Mouse (Mus musculus): ENCODE measurements around the gene Tmem136.
"Not testable (repeated sequence)": the region's sequence is repeated elsewhere in the genome, so short reads cannot be mapped to it uniquely, and the experiment has no call there.

Gene Tmem136

DNA sequence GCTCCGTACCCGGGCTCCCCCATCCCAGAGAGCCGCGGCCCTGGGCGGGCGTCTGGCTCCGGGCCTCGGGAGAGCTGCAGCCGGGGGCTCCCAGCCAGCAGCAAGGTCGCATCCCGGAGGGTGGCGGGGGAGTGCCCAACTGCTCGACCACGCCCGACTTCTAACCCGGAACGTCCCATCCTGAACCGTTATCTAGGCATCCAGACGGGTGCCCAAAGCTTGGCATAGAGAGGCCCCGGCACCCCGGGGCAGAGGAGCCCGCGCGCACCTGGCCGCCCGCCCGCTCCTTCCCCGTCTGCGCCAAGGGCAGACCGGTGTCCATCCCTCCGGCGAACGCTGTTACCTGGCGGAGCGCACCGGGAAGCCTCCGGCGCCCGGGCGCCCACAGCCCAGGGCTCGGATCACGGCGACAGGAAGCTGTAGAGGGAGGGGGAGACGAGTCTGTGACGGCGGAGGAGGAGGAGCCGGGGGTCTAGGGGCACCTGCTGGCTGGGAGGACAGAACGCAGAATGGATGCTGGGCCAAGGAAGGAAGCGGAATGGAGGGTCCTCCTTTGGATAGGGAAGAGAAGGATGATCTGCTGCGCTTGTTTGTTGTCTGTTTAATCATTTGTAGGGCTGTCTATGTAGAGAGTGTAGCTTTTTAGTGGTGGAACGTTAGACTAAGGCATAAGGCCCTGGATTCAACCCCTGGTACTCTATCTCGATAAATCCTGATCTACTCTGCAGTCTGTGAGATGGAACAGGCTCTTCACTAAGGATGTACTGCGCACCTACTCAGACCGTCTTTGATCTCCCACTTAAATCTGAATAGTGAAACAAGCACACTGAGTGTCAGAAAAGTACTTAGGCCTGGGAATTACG, at the start of gene Tmem136:
TSS of gene Tmem136 (minus strand) at position 437 of the 863 bp plus-strand sequence.
- DNase-seq (ENCODE audit: low read depth, low spot score), result no peak

DNA sequence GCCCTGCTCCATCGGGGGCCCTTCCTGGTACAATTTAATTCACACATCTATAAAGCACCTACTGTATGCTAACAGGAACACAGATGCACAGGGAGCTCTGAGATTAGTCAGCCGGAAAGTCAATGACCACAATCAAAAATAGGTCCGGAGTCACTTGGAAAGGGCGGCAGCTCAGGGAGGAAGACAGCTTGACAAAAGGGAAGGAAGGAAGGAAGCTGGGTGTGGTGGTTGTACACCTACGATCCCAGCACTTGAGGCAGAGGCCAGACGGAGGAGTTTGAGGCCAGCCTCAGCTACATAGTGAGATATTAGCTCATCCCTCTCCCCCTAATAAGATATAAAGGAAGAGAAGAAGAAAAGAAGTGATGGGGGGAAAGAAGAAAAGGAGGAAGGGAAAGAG, 39.6 kb upstream of the Tmem136 start:
- no peak for DNase-seq (ENCODE audit: low read depth, low spot score)

- DNase-seq (ENCODE audit: low read depth, low spot score), result no peak
These were observed 35.4 kb upstream of the Tmem136 start for GRCm38 (mm10) chr9:43151779-43152178.

DNA sequence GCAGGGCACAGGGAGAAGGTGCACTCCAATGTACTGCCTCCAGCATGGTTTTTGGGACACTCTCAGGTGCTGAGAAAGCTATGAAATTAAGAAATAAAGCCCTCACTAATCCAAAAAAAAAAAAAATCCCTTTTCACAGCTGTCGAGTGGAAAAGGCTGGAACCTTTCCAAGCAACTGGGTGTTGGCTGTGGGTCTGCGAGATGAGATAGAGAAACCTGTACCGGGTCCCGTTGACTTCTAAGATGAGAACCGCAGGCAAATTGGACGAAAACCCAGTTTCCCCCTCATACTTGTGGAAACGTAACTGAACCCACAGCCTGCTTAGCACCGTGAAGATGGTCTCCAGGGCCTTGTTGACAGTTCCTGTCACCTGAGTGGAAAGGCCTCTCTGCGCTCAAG, 34.6 kb upstream of the Tmem136 start:
- DNase-seq (ENCODE audit: low read depth, low spot score), result no peak

GRCm38 (mm10) chr9:43150075-43150474, 33.7 kb upstream of the Tmem136 start:
- DNase-seq (ENCODE audit: low read depth, low spot score), result no peak

GRCm38 (mm10) chr9:43149498-43149897, 33.1 kb upstream of the Tmem136 start:
- DNase-seq (ENCODE audit: low read depth, low spot score), result no peak

DNA sequence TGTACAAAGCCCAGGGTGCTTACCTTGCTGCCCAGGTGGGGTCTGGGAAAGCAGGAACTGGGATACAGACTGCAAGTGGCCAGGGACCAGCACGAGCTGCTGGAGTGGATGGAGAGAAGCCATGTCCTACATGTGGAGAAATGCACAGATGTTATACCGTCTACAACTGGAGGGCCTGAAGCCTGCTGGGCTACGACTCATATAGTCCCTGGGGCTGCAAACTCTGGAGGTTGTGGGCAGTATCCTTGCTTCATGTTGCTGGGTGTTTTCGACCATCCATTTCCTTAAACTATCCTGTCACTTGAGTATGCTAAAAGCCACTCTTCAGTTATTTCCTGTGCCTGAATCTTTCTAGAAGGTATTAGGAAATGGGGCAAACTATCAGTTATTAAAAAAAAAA, 28.8 kb upstream of the Tmem136 start:
- DNase-seq (ENCODE audit: low read depth, low spot score), result no peak

- DNase-seq (ENCODE audit: low read depth, low spot score), result no peak
These were observed 27.9 kb upstream of the Tmem136 start for GRCm38 (mm10) chr9:43144206-43144810.

DNA sequence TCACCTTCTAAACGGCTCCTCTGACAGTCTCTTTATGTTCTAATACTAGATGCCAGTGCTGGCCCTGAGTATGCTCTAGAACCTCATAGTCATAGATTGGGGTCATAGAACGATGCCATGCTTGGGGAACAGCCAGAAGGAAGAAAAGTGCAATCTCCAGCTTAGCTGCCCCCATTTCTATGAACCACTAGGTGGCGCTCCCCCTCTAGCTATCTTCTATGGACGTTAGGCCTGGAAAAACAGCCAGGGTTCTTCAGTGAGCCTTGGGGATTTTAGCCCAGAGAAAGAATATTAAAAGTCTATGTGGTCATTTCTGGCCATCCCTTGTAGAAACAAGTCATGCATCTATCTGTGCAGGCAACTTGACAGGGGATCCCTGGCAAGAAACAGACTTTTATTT, 25.5 kb upstream of the Tmem136 start:
- peak; percentile 53 for DNase-seq (ENCODE audit: low read depth, low spot score)

DNA sequence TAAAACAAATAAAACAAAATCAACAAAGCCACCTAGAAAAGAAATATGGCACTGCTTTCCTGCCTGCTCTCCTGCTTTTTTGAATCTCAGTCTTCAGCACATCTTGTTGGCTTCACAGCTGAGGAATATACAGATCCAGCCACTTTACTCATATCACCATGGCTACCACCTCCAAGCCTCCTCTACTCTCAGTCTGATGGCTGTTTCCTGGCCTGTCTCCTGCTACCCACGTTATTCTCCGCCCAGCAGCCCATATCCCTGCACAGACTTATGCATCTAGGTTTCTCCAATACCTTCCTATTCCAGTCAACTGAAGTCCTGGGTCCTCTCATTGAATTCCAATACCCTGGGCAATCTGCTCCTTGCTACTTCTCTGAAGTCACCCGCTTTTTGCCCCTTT, 17.2 kb upstream of the Tmem136 start:
- no peak for DNase-seq (ENCODE audit: low read depth, low spot score)

- DNase-seq (ENCODE audit: low read depth, low spot score), result no peak
These were observed 16.0 kb upstream of the Tmem136 start for GRCm38 (mm10) chr9:43132380-43132779.

DNA sequence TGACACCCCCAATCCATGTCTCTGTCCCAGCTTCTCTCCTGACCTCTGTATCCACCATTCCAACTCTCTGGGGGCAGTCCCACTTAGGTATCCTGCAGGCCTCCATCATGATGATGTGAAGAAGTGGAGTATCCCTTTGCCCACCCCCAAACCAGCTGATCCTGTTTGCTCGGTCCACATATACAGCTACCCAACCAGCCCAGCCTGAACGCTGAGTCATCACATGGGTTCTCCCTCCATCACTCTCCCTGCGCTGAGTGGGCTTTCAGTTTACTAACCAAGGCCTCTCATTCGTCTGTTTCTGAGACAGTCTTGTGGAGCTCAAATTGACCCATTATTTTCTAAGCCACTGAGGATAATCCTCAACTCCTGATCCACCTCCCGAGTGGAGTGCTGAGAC, 15.6 kb upstream of the Tmem136 start:
- DNase-seq (ENCODE audit: low read depth, low spot score), result no peak

DNA sequence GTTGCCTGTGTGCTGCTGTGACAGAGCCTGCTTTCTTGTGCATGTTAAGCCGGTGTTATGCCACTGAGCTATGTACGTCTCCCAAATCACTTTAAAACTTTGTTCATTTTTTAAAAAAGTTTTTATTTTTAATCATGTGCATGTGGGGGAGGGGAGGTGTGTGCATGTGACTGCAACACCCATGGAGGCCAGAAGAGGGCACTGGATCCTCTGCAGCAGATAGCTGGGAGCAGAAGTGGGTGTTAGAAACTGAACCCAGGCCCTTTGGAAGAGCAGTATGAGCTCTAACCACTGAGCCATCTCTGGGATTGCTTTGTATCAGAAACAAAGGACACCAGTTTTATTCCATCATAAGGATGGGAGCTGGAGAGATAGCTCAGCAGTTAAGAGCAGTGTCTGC, 14.3 kb upstream of the Tmem136 start:
- no peak for DNase-seq (ENCODE audit: low read depth, low spot score)

GRCm38 (mm10) chr9:43127101-43127787, 10.9 kb upstream of the Tmem136 start:
- DNase-seq (ENCODE audit: low read depth, low spot score), result peak; percentile 83

- DNase-seq (ENCODE audit: low read depth, low spot score), result no peak
These were observed 6.0 kb upstream of the Tmem136 start for GRCm38 (mm10) chr9:43122379-43122778.

DNA sequence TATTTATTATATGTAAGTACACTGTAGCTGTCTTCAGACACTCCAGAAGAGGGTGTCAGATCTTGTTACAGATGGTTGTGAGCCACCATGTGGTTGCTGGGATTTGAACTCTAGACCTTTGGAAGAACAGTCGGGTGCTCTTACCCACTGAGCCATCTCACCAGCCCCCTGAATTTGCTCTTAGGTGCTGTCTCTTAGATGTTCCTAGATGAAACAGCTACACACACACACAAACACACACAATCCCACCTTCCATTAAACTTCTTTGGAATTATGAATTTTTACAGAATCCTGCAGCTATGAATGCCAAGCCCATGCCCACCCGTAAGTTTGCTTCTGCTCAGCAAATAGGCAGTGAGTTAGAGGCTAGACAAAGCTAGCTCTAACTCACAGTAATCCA, 5.6 kb upstream of the Tmem136 start:
- DNase-seq (ENCODE audit: low read depth, low spot score), result not testable (repeated sequence)

GRCm38 (mm10) chr9:43116997-43117336, 597 bp upstream of the Tmem136 start:
- no peak for DNase-seq (ENCODE audit: low read depth, low spot score)

GRCm38 (mm10) chr9:43115431-43116133, 788 bp downstream of the Tmem136 start:
- DNase-seq (ENCODE audit: low read depth, low spot score), result no peak

GRCm38 (mm10) chr9:43114833-43115232, 1.5 kb downstream of the Tmem136 start:
- no peak for DNase-seq (ENCODE audit: low read depth, low spot score)

GRCm38 (mm10) chr9:43110286-43110980, 5.9 kb downstream of the Tmem136 start:
- no peak for DNase-seq (ENCODE audit: low read depth, low spot score)

DNA sequence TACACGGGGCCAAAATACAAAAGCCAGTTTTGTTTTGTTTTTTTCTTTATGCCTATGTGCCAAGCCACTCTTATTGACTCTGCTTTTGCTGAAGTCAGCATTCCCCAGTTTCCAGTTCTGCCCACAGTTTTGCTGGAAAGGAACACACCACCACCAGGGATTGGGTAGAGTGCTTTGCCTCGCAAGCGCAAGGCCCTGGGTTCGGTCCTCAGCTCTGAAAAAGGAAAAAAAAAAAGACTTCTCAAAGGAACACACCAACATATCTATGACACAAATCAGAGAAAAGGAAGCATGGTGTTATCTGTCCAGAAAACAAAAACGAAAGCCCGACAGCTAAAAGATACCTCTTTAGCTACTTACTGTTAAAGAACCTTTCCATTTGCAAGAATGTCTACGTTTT, 7.2 kb downstream of the Tmem136 start:
- no peak for DNase-seq (ENCODE audit: low read depth, low spot score)
